Mouse (Mus musculus) neural tube, embryonic 11.5 days (tissue): ENCODE results near the gene 4921504E06Rik. TPM values are rescaled to one million over a fixed set of nuclear protein-coding genes. Genes with fewer than 3 reads are reported as not detected.
A peak's percentile ranks its signal among the peaks of the same experiment; 100 is the strongest.

Source experiments
- ATAC-seq: fragments of 200-750 bp; cut with Nextera tagmentation; 2 replicates; pipeline ENCODE4 v1.8.0; 2017; ENCODE audit warnings: moderate number of reproducible peaks, mild to moderate bottlenecking, moderate TSS enrichment, moderate library complexity; ENCODE audit not compliant: insufficient read depth, low FRiP score, low TSS enrichment
- DNase-seq: peaks from one replicate; pipeline ENCODE4 v3.0.0-alpha.2; 2015; ENCODE audit warnings: low spot score
- H3K27ac ChIP-seq: fragments of 300-500 bp; sonication (generic); 2 replicates; pipeline ENCODE4 v1.5.1; 2014; ENCODE audit warnings: low read depth, mild to moderate bottlenecking, low read length
- H3K27me3 ChIP-seq: fragments of 300-500 bp; sonication (generic); 2 replicates; pipeline ENCODE4 v1.6.1; 2014; ENCODE audit warnings: mild to moderate bottlenecking, low read length, mixed read lengths; ENCODE audit not compliant: control insufficient read depth, insufficient read depth
- H3K36me3 ChIP-seq: fragments of 300-500 bp; sonication (generic); 2 replicates; pipeline ENCODE4 v1.6.1; 2014; ENCODE audit warnings: mild to moderate bottlenecking, low read length, moderate library complexity, mixed read lengths; ENCODE audit not compliant: control insufficient read depth, insufficient read depth
- H3K4me1 ChIP-seq: fragments of 300-500 bp; sonication (generic); 2 replicates; pipeline ENCODE4 v1.6.1; 2014; ENCODE audit warnings: low read length, mixed read lengths; ENCODE audit not compliant: control insufficient read depth, insufficient read depth
- H3K4me2 ChIP-seq: fragments of 300-500 bp; sonication (generic); 2 replicates; pipeline ENCODE4 v1.6.1; 2014; ENCODE audit warnings: low read depth, mild to moderate bottlenecking, moderate library complexity
- H3K4me3 ChIP-seq: fragments of 300-500 bp; sonication (generic); 2 replicates; pipeline ENCODE4 v1.5.1; 2014; ENCODE audit warnings: low read depth, low read length
- H3K9ac ChIP-seq: fragments of 300-500 bp; sonication (generic); 2 replicates; pipeline ENCODE4 v1.6.1; 2014; ENCODE audit warnings: mild to moderate bottlenecking, low read length
- H3K9me3 ChIP-seq: fragments of 300-500 bp; sonication (generic); 2 replicates; pipeline ENCODE4 v1.6.1; 2016; ENCODE audit warnings: low read length; ENCODE audit not compliant: control insufficient read depth
- WGBS: fragments of 180-500 bp; shearing (Covaris S2); extraction: QIAGEN DNeasy Blood & Tissue Kit; methylation state at CpG from one replicate; pipeline ENCODE4 v1.1.7; 2014; 5-methylcytosine and 5-hydroxymethylcytosine counted together
- polyA plus RNA-seq: library from polyadenylated mRNA; unstranded; fragments of >200 nt; fragmentation: Nextera tagmentation; extraction: Ambion mirVana; gene quantifications from 2 replicates; pipeline ENCODE4 v1.2.1, GENCODE M21; 2014

4921504E06Rik gene
- polyA plus RNA-seq, 1 experiment from 2014 or later = not detected

DNA sequence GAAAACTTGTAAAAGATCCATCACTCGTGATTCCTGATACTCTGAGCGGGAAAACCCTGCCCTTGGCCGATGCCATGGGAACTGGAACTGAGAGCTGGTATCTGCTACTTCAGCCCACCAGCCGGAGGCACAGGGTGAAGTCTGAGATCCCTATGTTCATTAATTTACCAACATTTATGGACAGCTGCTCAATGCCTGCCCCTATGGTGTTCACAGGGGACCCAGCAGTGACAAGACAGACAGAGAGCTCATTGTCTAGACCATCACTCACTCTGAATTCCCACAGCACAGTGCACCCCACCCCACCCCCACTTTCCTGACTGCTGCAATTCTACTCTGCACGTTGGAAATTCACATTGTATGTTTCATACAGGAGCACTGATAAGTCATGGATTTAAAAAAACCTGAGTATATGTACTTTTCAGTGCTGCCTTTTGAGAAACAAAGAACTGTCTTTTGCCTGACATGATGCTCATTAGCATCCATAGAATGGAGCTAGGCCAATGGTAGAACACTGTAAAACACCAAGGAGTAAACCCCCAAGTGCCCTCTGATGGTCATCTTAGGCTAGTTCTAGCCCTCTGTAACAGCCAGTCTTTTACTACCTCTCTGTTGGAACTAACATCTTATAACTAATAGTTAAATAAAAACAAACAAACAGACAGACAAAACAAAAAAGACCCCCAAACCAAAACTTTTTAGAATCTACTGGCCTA is 8.6 kb upstream of the 4921504E06Rik start:
- 46% methylated on average over 5 of the region's 5 CpGs for WGBS
- no peaks in the 10 kb centered on the region for H3K27me3 ChIP-seq
- ATAC-seq (peak; percentile 87), DNase-seq (peak; percentile 45)
- no peak overlapping the region for H3K9ac ChIP-seq
- H3K4me1 ChIP-seq = peaks cover 4% of the 10 kb centered on the region; the same call in 1 of the 2 replicates
- no peak overlapping the region for H3K4me2 ChIP-seq
- H3K36me3 ChIP-seq = no peaks in the 10 kb centered on the region
- H3K4me3 ChIP-seq = no peak overlapping the region
- no peak overlapping the region for H3K27ac ChIP-seq
- no peaks in the 10 kb centered on the region for H3K9me3 ChIP-seq

DNA sequence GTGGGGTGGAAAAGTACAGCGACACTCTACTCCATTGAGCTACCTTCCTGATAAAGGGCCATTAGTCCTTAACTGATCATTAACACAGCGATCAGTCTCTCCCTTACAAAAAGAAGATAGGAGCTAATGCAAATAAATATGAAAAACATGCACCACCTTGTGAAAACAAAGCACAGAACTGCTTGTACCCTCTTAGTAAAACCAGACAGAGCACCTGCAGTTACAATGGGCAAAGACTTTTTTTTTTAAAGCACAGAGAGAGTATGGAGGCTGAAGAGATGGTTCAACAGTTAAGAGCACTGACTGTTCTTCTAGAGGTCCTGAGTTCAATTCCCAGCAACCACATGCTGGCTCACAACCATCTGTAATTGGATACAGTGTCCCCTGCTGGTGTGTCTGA is 6.9 kb upstream of the 4921504E06Rik start:
- Histone ChIP-seq H3K4me1 (peaks cover 4% of the 10 kb centered on the region; the same call in 1 of the 2 replicates), H3K9ac (no peak overlapping the region), H3K4me3 (no peak overlapping the region), H3K27me3 (no peaks in the 10 kb centered on the region), H3K27ac (no peak overlapping the region), H3K4me2 (no peak overlapping the region), H3K36me3 (no peaks in the 10 kb centered on the region), H3K9me3 (no peaks in the 10 kb centered on the region)
- DNase-seq = no peak
- WGBS = 82% methylated on average over 2 of the region's 2 CpGs
- ATAC-seq = no peak

DNA sequence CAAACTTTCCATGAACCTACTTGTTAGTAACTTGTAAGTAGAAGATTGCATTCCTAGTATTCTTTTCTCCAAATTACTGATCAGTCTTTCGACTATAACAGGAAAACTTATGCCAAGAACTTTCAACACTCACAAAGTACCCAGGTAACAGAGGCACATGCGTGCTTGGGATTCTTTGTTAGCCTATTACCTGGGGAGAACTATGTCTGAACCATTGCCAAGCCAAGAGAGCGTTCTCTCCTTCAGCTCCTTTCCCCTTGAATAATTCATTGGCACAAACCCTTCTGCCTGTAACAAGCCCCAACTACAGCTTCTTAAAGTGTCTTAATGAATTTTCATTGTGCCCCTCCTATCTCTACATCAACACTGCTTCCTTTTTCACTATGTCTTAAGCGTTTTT is 6.4 kb upstream of the 4921504E06Rik start:
- WGBS = 74% methylated on average over 4 of the region's 4 CpGs
- DNase-seq = no peak

DNA sequence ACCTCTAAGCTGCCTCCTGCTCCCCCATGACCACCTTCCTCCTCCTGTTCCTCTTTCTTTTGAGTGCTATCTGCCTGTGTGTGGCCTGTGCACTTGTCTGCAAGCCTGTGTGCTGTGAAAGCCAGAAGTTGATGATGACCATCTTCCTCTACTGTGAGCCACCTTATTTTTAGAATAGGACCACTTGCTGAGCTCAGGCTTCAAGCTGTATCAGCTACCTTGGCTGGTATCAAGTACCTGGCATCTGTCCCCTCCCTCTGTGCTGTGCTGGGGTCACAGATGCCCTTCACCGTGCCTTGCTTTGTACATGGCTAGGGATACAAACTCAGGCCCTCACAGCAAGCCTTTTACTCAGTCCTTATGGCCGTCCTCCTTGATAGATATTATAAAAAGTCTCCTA is 2.3 kb downstream of the 4921504E06Rik start:
- 87% methylated on average over 2 of the region's 2 CpGs for WGBS
- no peak overlapping the region for H3K4me3 ChIP-seq
- H3K36me3 ChIP-seq = no peaks in the 10 kb centered on the region
- no peaks in the 10 kb centered on the region for H3K9me3 ChIP-seq
- H3K27ac ChIP-seq = no peak overlapping the region
- no peak overlapping the region for H3K4me2 ChIP-seq
- H3K9ac ChIP-seq = no peak overlapping the region
- ATAC-seq (no peak), DNase-seq (no peak)
- peaks cover 6% of the 10 kb centered on the region for H3K4me1 ChIP-seq
- no peaks in the 10 kb centered on the region for H3K27me3 ChIP-seq

More for the DNA sequence above, 6.4 kb upstream of the 4921504E06Rik start:
- H3K9ac ChIP-seq = no peak overlapping the region
- H3K4me1 ChIP-seq = peaks cover 4% of the 10 kb centered on the region; the same call in 1 of the 2 replicates
- no peaks in the 10 kb centered on the region for H3K36me3 ChIP-seq
- no peak overlapping the region for H3K27ac ChIP-seq
- no peaks in the 10 kb centered on the region for H3K9me3 ChIP-seq
- H3K4me2 ChIP-seq = no peak overlapping the region
- H3K27me3 ChIP-seq = no peaks in the 10 kb centered on the region
- ATAC-seq = no peak
- no peak overlapping the region for H3K4me3 ChIP-seq

DNA sequence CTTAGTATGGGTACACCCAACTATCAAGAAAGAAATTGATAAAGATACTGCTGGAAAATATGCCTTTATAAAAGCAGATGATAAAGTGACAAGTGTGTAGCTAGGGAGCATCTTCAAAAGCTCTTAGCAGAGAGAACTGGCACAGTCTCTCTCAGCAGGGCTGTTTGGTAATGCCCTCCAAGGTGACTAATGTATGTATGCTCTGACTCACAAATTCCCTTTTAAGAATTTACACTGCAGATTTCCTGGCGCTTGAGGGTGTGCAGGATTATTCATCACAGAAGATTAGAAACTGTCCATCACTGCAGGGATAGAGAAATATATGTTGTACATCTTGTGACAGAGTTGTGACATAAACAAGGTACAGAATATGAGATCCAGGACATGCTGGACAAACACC is 12.8 kb downstream of the 4921504E06Rik start:
- no peak for ATAC-seq

DNA sequence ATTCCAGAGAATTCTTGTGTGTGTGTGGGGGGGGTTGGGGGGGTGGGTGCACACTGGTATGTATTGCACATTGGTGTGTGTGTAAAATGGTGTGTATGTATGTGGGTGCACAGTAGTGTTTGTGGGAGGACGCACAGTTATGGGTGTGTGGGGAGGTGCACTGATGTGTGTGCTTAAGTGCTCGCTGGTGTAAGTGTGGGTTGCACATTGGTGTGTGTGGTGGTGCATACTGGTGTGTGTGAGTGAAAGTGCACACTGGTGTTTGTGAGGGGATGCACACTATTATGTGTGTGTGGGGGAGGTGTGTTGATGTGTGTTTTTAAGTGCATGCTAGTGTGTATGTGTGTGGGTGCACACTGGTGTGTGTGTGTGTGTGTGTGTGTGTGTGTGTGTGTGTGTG is 24.3 kb downstream of the 4921504E06Rik start:
- 82% methylated on average over 2 of the region's 2 CpGs for WGBS
- Histone ChIP-seq H3K9me3 (no peaks in the 10 kb centered on the region), H3K36me3 (no peaks in the 10 kb centered on the region), H3K9ac (no peak overlapping the region), H3K27ac (no peak overlapping the region), H3K27me3 (no peaks in the 10 kb centered on the region), H3K4me1 (no peaks in the 10 kb centered on the region), H3K4me2 (no peak overlapping the region), H3K4me3 (no peak overlapping the region)
- peak; percentile 41; the same call in 1 of the 2 replicates for ATAC-seq
- DNase-seq = no peak

More for the DNA sequence above, 12.8 kb downstream of the 4921504E06Rik start:
- no peak overlapping the region for H3K9ac ChIP-seq
- no peaks in the 10 kb centered on the region for H3K36me3 ChIP-seq
- H3K4me3 ChIP-seq = no peak overlapping the region
- no peak overlapping the region for H3K4me2 ChIP-seq
- no peaks in the 10 kb centered on the region for H3K27me3 ChIP-seq
- H3K9me3 ChIP-seq = no peaks in the 10 kb centered on the region
- no peaks in the 10 kb centered on the region for H3K4me1 ChIP-seq
- no peak overlapping the region for H3K27ac ChIP-seq
- DNase-seq = no peak
- 71% methylated on average over 1 of the region's 1 CpGs for WGBS

DNA sequence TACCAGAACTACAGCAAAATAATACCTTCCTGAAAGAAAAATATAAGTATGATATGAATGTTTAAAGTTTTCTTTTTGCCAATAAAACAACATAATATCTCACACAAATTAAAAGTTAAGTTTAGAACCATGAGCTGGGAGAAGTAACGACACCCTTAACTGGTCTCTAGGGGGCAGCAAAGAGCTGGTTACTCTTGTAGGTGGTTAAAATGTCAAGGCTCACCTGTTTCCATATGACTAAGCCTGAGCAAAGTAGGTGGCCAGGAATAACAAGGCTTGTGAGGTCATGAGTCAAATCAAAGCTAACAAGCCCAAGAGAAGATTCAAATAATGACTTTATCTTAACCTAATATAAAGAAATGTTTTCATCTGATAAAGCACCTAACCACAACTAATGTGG is 24.9 kb downstream of the 4921504E06Rik start:
- Histone ChIP-seq H3K27ac (no peak overlapping the region), H3K4me2 (no peak overlapping the region), H3K4me1 (no peaks in the 10 kb centered on the region), H3K9me3 (no peaks in the 10 kb centered on the region), H3K27me3 (no peaks in the 10 kb centered on the region), H3K36me3 (no peaks in the 10 kb centered on the region), H3K4me3 (no peak overlapping the region), H3K9ac (no peak overlapping the region)
- DNase-seq (peak; percentile 42), ATAC-seq (no peak)
- WGBS = 2% methylated on average over 1 of the region's 1 CpGs

DNA sequence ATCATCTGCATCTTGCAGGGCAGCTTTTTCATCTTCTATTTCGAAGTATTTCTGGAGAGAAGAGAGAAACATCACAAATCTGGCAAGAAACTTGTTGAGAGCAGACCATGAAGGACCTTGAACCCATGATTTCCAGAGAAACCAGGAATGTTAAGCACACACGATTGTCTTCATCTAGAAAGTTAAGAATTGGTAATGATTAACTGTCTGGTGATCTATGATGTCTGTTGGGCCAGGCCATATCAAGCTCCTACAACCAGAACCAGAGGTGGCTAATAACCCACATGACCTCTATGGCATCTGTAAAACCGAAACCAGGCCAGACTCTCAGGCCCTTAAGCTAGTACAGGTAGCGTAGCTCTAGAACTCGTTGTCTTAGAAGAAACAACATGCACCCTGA is 29.6 kb downstream of the 4921504E06Rik start:
- Histone ChIP-seq H3K9ac (no peak overlapping the region), H3K4me3 (no peak overlapping the region), H3K36me3 (no peaks in the 10 kb centered on the region), H3K9me3 (no peaks in the 10 kb centered on the region), H3K4me1 (no peaks in the 10 kb centered on the region), H3K4me2 (no peak overlapping the region), H3K27me3 (no peaks in the 10 kb centered on the region), H3K27ac (no peak overlapping the region)
- DNase-seq (no peak), ATAC-seq (no peak)
- WGBS = 78% methylated on average over 5 of the region's 5 CpGs

DNA sequence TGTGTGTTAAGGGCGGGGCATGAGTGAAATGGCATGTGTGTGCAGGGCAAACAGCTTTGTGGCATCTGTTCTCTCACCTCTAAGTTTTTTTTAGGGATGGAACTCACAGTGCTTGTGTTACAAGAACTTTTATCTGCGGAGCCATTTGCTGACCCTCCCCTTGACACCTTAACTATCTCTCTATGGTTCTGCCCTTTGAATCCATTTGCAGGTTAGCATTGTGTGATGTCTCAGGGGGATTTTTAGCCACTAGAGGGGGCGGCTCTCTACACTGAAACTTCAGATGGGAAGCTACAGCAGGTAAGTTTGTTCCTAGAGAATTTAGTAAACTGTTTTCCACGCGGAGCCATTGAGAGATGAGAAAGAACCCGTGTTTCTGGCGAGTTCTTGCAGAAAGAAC is 32.1 kb downstream of the 4921504E06Rik start:
- 0 out of 2 replicates have a peak, but pooled peaks cover 3% of the 10 kb centered on the region for H3K4me1 ChIP-seq
- no peak overlapping the region for H3K4me2 ChIP-seq
- DNase-seq = no peak
- no peak for ATAC-seq
- 29% methylated on average over 7 of the region's 7 CpGs for WGBS
- no peaks in the 10 kb centered on the region for H3K9me3 ChIP-seq
- H3K36me3 ChIP-seq = no peaks in the 10 kb centered on the region
- H3K4me3 ChIP-seq = no peak overlapping the region
- no peaks in the 10 kb centered on the region for H3K27me3 ChIP-seq
- no peak overlapping the region for H3K9ac ChIP-seq
- no peak overlapping the region for H3K27ac ChIP-seq
